Mouse (Mus musculus) cerebellum, postnatal 4 days (tissue): ENCODE measurements around the gene Cdk5r2.
"Not testable (repeated sequence)": the region's sequence is repeated elsewhere in the genome, so short reads cannot be mapped to it uniquely, and the experiment has no call there.

Experiments used
- DNase-seq, 2 experiments: peaks; one replicate each; pipeline ENCODE4 v3.0.0; 2022; ENCODE audit warnings: low spot score in 2 of 2, mixed read lengths in 1 of 2

The Cdk5r2 gene

DNA sequence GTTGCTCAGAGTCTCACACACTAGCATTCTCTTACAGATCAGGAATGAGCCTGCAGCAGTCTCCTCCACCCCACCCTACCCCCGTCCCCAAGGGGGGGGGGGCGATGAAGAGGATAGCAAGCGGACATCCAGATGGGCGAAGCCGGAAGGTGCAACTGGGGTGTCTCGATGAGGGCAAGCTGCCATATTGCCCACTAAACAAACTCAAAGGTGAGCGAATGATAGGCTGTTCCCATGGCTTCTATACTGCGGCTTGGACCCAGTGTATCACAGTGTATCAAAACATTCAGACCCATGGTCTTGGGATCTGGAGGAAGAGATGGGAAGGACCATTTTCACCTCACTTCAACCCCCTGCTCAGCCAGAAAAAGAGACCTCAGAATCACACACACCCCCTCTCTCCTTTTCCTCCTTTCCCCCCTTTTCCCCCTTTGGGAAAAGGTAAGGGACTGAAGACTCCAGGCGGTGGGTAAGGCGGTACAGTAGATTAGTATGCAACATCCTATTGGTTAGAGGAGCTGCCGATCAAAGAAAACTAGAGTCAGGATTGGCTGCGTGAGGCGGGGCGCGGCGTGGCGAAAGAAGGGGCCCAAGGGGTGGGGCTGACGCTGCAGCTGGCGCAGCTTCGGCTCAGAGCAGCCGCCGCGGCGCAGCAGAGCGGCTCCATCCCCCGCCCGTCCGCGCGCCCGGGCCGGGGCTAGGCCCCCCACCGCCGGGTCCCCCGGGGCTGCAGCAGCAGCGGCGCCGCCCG, at the start of gene Cdk5r2:
TSS of gene Cdk5r2 (plus strand) at position 629 of the 751 bp plus-strand sequence.
- peak; percentile 76 to 89 for DNase-seq

DNA sequence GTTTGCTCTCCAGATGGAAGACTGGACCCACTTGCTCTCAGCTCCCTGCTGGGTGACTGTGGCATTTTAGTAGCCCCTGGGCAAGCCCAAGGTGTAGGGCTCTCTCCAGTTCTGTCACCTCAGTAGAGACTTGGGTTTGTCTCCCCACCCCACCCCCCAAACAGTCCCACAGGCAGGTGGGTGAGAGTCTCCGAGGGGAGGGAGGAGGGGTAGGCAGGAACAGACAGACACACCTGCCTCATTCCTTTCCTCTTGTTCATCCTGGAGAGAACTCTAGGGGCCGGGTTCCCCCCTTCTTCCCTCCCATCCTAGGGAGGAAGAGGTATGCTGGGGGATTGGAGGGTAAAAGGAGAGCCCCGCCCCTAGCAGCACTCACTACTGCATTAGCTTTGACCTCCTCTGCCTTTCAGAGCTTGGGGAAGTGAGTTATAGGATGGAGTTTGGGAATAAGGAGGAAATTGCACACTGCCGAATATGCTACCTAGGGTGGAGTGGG, 49.3 kb upstream of the Cdk5r2 start:
- DNase-seq = no peak

GRCm38 (mm10) chr1:74805843-74806242, 48.9 kb upstream of the Cdk5r2 start:
- DNase-seq = no peak

DNA sequence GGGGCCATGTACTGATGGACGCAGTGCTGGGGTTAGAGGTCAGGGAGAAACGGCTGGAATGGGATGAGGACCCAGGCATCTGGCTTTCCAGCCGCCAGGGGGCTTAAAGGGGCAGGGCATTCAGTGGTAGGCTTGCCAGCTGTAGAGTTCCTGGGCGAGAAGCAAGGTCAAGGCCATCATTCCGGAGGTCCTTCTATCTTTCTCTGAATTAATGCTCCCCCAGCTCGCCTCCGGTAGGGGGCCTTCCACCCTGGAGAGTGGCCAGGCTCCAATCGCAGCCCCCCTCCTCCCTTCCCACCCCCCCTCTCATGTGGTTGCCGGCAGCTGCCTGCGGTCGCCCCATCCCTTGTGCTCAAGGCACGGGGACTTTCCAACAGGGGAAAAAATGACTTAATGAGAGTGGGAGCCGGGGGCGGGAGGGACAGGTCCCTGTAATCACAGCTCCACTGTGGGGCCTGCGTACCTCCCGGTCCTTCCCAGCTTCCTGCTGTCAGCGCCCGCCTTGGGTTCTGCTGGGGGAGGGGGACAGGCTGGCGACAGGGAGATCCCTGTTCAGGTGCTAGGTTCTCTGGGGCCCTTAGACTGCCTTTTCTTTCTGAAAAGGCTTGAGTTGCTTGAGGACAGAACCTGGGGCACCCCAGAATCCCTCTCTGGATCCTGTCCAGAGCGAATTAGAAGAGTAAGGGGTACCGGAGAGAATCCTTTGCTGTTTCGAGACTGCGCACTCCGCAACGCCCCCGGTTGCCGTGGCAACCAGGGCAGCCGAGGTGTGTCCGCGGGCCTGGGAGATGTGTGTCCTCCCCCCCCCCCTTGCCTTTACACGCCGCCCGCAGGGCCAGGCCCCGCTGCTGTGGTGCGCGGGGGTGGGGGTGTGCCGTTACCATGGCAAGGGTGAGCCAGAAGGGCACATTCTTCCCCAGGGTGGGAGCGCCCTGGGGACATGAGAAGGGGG, 48.1 kb upstream of the Cdk5r2 start:
- DNase-seq = no peak

DNA sequence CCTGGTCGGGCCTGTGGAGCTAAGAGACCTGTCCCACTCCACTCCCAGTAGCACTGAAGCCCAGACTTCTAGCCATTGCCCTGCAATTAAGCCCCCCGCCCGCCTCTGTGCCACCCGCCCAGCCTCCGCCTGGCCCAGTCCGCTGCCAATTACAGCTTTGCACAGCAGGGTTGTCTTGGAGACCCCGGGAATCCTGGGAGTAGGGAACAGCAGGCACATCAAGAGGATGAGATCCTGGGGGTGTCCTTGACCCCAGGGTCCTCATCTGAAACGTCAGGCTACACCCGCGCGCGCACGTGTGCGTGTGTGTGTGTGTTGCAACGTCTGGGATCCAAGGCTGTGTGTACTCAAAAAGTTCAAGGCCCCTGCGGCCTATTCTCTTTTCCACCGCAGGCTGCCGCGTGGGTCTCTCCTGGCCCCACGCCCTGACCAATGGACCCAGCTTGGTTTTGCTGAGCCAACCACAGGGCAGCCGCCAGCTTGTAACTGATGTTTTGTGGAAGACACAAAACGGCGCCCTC, 47.1 kb upstream of the Cdk5r2 start:
- no peak for DNase-seq

DNA sequence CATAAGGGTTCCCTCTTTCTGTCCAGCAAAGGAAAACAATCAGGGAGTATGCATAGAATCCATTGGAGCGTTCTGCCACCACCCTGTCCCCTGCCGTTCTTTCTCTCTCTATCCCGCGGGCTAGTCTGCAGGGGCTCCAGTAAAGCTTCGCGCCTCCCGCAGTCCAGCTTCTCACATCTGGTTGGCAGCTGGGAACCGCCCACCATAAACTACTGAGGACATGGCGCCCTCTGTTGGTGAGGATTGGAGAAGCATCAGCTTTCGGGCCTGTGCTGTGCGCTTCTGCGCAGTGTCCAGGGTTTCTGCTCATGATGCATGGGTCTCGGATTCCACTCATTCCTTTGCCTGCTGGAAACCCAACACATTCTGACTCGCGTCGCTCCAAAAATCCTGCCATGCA, 46.7 kb upstream of the Cdk5r2 start:
- DNase-seq = peak; percentile 89 to 94

GRCm38 (mm10) chr1:74809007-74809406, 45.7 kb upstream of the Cdk5r2 start:
- DNase-seq = no peak

GRCm38 (mm10) chr1:74814931-74815647, 39.6 kb upstream of the Cdk5r2 start:
- no peak for DNase-seq

DNA sequence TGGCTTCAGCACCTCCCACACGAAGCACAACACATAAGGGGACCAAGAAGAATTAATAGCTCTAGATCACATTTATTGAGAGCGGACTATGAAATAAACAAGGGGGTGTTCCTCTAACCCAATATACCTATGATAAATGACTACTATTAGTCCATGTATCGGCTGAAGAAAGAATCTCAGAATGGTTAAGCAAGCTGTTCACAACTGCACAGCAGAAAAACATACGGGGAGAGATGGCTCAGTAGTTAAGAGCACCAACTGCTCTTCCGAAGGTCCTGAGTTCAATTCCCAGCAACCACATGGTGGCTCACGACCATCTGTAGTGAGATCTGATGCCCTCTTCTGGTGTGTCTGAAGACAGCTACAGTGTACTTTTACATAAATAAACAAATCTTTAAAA, 38.8 kb upstream of the Cdk5r2 start:
- DNase-seq = not testable (repeated sequence)

- peak; percentile 75 to 89 for DNase-seq
Observed at GRCm38 (mm10) chr1:74816612-74817199, 38.0 kb upstream of the Cdk5r2 start.

DNA sequence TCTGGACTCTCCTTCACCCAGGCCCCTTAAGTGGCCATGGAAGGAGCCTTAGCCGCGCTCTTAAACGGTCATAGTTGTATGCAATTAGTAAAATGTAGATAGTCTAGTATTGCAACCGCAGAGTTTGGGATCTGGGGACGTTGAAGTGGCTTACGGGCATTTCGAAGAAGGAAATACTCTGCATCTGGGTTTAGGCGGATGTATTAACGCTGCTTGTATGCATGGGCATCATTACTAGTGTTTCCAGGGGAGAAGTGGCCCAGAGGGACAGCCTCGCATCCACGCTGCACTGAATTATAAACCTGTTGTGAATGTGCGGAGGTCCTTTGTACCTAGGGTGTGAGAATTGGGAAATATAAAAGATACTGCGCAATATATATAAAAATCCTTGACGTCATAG, 37.5 kb upstream of the Cdk5r2 start:
- DNase-seq = no peak

GRCm38 (mm10) chr1:74818509-74818908, 36.2 kb upstream of the Cdk5r2 start:
- no peak for DNase-seq

DNA sequence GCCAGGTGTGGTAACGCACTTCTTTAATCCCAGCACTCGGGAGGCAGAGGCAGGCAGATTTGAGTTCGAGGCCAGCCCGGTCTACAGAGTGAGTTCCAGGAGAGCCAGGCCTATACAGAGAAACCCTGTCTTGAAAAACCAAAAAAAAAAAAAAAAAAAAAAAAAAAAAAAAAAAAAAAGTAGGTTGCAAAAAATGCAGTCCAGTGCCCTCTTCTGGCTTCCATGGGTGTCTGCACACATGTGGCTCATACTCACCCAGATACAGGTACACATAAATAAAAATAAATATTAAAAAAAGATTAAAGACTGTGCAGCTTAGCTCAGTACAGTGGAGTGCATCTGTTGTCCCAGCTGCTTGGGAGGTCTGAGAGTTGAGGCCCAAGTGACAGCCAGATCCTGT, 31.1 kb upstream of the Cdk5r2 start:
- DNase-seq = not testable (repeated sequence)

- no peak for DNase-seq
Observed at GRCm38 (mm10) chr1:74824518-74825302, 30.0 kb upstream of the Cdk5r2 start.

DNA sequence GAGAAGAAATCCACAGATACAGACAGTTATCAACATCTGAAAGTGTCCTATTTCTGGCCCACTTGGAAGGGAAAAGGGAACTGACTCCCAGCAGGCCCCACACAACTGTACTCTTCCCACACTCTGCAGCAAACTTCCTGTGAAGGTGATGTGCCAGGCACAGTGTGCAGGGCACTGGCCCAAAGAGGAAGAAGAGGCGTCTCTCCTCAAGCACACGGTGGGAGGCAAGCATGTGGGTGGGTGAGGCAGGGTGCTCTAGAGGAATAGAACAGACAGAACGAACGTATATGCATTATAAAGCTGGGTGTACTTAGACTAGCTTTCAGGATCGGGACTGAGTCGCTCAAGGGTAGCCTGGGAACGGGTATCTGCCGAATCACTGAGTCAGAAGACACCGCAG, 24.7 kb upstream of the Cdk5r2 start:
- DNase-seq = no peak

GRCm38 (mm10) chr1:74833255-74833654, 21.5 kb upstream of the Cdk5r2 start:
- no peak for DNase-seq

DNA sequence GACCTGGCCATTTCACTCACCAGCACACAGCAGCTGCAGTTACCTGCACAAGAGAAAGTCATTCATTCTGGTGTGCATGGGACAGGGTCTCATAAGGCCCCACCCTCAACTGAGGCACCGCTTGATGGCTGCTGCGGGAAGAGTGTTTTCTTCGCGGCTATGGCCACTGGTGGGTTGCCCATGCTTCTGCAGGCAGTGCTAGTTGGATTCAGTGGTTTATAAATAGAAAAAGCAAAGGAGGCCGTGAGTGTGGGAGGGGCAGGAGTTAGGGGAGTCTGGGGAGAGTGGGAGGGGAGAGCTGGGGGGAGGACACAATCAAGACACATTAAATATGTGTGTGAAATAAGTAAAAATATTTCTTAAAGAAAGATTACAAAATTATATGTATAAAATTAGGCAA, 11.6 kb upstream of the Cdk5r2 start:
- DNase-seq = no peak

DNA sequence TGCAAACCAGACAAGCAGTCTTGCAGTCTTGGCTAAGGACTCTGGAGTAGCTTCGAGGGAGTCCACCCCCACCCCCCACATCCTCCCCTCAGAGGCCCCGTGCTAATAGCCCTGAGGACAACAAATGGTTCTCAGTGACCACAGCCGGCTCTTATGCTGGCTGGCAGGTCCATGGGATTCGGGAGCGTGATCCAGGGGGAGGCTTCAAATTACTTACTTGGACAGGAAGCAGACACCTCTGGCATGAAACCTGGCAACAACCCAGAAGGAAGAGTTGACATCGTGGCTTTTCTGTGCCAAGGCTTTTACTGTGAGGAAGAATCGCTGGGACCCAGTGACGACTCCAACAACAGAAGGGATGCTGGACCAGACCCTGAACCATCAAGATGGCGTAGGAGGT, 8.4 kb upstream of the Cdk5r2 start:
- no peak for DNase-seq

DNA sequence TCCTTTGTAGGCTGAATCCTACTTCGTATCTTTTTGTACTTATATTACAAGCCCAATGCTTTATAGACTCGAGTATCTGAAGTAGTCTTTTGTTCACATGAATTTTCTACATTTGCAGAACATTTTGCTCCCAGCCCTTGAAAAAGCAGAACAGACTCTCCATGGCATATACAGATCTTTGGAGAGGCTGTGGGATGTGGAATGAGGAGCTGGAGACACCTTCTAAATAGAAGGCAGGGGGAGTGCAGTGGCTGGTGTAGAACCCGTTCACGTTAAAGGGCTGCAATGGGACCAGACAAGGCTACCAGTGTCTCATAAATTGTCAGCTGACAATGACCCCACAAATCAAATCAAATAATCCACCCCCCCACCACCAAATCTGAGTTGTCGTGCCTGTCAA, 5.8 kb upstream of the Cdk5r2 start:
- no peak for DNase-seq

DNA sequence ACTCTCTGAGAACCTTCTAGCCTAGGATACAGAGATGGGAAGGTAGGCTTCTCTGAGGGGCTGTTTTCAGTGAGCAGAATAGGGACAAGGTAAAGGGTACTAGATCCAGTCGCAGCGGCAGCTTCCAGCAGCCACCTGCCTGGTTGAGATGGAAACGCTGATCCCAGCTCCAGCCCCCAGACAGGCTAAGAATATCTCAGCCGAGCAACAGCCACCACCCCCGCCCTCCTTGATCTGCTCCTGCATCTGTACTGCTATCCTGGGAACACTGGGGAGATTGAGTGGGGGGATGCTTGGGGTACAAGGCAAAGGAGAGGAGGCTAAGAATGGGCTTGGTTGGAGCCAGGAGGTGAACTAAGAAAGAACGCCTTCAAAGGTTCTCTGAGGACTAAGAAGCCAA, 4.5 kb upstream of the Cdk5r2 start:
- no peak for DNase-seq
